Mouse (Mus musculus): ENCODE measurements around the gene Castor1.
A peak's percentile ranks its signal among the peaks of the same experiment; 100 is the strongest.

The Castor1 gene

DNA sequence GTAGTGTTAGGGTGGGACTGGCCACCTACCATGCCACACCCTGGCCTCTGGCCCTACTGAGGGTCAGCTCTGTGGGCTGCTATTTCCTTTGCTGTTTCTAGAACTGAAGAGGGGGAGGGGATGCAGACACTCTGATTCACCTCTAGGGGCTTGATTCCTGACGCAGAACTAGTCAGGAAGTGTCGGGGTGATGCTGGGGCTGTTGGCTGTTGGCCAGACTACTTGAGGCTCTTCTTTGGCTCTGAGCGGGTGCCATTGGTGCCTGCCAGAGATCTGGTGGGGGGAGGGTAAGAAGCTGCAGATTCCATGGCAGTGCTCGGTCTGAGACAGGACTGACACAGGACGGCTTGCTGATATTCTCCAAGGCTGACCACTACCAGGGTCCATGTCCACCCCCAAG is 43.9 kb downstream of the Castor1 start:
- DNase-seq (ENCODE audit: low spot score in 2 of 2), result no peak

DNA sequence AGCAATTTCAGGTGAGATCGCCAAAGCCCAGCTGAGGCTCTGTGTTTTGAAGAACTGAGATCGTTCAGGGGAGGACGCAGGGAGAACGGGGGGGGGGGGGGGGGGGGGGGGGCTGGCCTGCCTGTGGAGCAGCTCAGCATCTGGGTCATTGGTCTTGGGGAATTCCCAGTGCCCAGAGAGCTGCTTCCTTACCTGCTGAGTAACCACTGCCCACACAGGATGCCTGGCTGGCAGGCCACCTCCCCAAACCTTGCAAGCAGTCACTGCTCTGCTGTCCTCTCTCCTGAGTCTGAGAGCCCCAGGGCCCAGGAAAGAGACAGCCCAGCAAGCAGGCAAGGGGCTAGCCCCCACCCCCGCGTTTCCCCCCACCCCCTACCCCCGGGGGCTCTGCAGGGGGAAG is 44.8 kb downstream of the Castor1 start:
- no peak for DNase-seq (ENCODE audit: low spot score in 2 of 2)

DNA sequence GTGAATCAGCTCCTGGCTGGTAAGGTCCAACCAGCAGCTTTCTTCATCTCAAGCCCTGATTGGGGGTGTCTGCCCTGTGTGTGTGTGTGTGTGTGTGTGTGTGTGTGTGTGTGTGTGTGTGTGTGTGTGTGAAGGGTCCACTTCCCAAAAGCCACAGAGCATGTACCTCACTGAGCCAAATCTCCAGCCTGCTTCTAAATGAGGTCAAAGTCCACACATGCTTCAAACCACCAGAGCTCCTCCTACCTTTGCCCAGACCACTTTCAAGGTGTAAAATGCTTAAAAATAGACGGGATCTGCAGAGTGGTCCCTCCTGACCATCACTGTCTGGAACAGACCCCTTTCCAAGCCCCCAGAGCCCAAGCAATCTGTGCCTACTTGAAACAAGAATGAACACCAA is 45.3 kb downstream of the Castor1 start:
- DNase-seq (ENCODE audit: low spot score in 2 of 2), result no peak

GRCm38 (mm10) chr11:4264066-4264465 is 46.0 kb downstream of the Castor1 start:
- DNase-seq (ENCODE audit: low spot score in 2 of 2), result peak; percentile 59 to 64

DNA sequence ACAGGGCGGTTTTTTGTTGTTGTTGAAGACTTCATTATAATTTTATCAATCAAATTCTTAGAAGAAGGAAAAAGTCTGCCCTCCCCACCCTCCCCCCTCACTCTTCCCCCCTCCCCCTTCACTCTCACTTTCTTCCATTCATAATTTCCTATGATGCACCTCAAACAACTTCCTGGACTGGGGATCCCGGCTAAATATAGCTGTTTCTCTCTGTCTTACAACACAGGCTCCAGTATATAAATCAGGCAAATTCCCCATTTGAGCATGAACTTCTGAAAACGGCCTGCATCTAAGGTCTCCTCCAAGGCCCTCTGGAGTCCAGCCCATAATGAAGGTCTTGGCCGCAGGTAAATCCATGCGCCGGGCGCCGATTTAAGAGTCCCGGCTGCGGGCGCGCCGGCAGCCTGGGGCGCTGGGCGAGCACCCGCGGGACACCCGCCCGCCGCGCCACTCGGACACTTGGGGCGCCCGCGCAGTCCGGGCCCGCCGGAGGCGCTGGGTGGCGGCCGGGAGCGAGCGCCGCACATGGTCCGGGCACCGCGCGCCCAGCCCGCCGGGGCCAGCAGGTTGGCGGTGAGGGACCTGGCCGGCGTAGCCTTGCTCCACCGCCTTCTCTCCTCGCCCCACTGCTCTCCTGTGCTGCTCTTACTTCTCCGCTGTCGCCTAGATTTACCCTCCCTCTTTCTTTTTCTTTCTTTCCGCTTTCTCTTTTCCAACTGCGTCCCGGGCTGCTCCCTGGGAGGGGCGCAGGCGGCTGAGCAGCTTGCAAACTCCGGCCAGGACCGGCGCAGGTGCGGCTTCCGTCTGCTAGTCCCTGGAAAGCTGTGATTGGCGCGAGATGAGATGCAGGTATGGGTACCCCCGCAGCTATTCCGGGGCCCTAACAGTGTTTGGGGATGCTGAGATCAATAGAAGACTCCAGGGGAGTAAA is 48.5 kb downstream of the Castor1 start:
- peak; percentile 56 to 66 for DNase-seq (ENCODE audit: low spot score in 2 of 2)

- peak in 1 of 2 experiments; percentile 34 for DNase-seq (ENCODE audit: low spot score in 2 of 2)
These were observed 49.2 kb downstream of the Castor1 start for GRCm38 (mm10) chr11:4267202-4267578.

- no peak for DNase-seq (ENCODE audit: low spot score in 2 of 2)
These were observed 50.5 kb downstream of the Castor1 start for GRCm38 (mm10) chr11:4268500-4268899.

DNA sequence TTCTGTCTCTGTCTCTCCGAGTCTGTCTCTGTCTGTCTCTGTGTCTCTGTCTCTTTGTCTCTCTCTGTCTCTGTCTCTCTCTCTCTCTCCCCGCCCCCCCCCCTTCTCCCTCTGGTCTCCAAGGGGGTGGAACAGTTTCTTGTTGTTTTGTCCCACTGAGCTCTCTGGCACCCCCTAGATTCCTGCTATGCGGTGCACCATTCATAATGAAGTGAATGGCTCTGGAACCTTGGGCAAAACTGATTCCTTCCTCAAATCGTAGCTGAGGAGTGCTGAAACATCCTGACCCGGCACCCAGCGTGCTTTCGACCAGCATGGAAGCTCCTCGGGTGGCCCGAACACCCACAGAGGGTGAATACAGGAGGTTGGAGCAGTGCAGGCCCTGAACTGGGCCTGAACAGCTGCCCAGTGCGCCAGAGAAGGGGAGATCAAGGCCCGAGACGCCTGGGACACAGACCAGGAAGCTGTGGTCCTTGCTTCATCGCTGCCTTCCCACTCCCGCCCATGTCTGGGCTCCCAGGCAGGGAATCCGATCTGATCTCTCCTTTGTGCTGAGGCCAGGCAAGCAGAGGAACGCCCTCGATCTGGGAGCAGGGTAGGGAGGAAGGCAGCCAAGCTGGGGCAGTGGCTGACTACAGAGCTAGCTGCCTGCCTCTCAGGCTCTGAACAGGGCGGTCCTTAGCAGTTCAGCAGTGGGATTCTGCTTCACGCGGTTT is 52.9 kb downstream of the Castor1 start:
- peak; percentile 47 to 68 for DNase-seq (ENCODE audit: low spot score in 2 of 2)

DNA sequence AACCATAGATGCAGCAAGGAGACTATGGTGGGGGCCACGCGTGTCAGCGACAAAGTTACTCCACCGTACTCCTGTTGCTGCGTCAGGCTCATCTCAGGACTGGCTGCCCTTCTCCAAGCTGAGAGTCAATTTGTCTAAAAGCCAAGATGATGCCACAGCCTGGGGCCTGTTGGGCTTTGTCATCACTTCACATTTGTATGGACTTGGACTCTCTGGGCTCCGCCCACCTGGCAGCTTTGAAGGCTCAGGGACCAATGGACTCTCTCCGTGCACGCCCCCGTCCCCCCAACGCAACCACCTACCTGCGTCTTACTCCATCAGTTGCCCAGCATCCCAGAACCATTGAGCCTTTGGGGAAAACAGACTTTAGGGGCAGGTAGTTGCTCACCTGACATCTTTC is 53.5 kb downstream of the Castor1 start:
- DNase-seq (ENCODE audit: low spot score in 2 of 2), result no peak
